Mouse (Mus musculus) heart, embryonic 16.5 days (tissue): ENCODE measurements at regions not wholly inside any gene's neighbourhood (a gene's known extent, or its start where the extent isn't known, plus 50 kb on each side); places are given as distances from the start of the nearest gene placed in this dataset.

Experiments
- ATAC-seq: fragments of 200-750 bp; cut with Nextera tagmentation; replicated peaks from 2 replicates; pipeline ENCODE4 v1.8.0; 2017; ENCODE audit warnings: moderate number of reproducible peaks; ENCODE audit not compliant: insufficient read depth, low FRiP score; ENCODE audit errors: extremely low read depth
- H3K27ac ChIP-seq: fragments of 300-500 bp; sonication (generic); 2 replicates; pipeline ENCODE4 v1.5.1; 2014; ENCODE audit warnings: mild to moderate bottlenecking, low read length, control low read depth, moderate library complexity
- H3K27me3 ChIP-seq: fragments of 300-500 bp; sonication (generic); 2 replicates; pipeline ENCODE4 v1.6.1; 2014; ENCODE audit warnings: low read length, mixed read lengths; ENCODE audit not compliant: control insufficient read depth, insufficient read depth
- H3K36me3 ChIP-seq: fragments of 300-500 bp; sonication (generic); 2 replicates; pipeline ENCODE4 v1.6.1; 2014; ENCODE audit not compliant: control insufficient read depth, insufficient read depth
- H3K4me1 ChIP-seq: fragments of 300-500 bp; sonication (generic); 2 replicates; pipeline ENCODE4 v1.6.1; 2014; ENCODE audit warnings: low read length, mixed read lengths; ENCODE audit not compliant: control insufficient read depth, insufficient read depth
- H3K4me2 ChIP-seq: fragments of 300-500 bp; sonication (generic); 2 replicates; pipeline ENCODE4 v1.6.1; 2014; ENCODE audit warnings: low read depth, mild to moderate bottlenecking, control low read depth, low read length
- H3K4me3 ChIP-seq: fragments of 300-500 bp; sonication (generic); 2 replicates; pipeline ENCODE4 v1.5.1; 2014; ENCODE audit warnings: mild to moderate bottlenecking, control low read depth, low read length
- H3K9ac ChIP-seq: fragments of 300-500 bp; sonication (generic); 2 replicates; pipeline ENCODE4 v1.6.1; 2014; ENCODE audit warnings: low read length, control low read depth
- H3K9me3 ChIP-seq: fragments of 300-500 bp; sonication (generic); replicated peaks from 2 replicates; pipeline ENCODE4 v1.6.1; 2016; ENCODE audit warnings: low read length; ENCODE audit not compliant: control insufficient read depth
- WGBS: fragments of 180-500 bp; shearing (Covaris S2); extraction: QIAGEN DNeasy Blood & Tissue Kit; methylation state at CpG from one replicate; pipeline ENCODE4 v1.1.7; 2014; 5-methylcytosine and 5-hydroxymethylcytosine counted together

- H3K27me3 ChIP-seq = no peaks in the 10 kb centered on the region
- ATAC-seq = no peak
- H3K9me3 ChIP-seq = no peaks in the 10 kb centered on the region
- H3K4me3 ChIP-seq = no peak overlapping the region
- 75% methylated on average over 4 of the region's 4 CpGs for WGBS
- no peak overlapping the region for H3K4me2 ChIP-seq
- no peaks in the 10 kb centered on the region; the same call in 1 of the 2 replicates for H3K4me1 ChIP-seq
- no peaks in the 10 kb centered on the region for H3K36me3 ChIP-seq
- no peak overlapping the region for H3K27ac ChIP-seq
- H3K9ac ChIP-seq = no peak overlapping the region
Observed at GRCm38 (mm10) chr15:97471476-97471875, 224.4 kb upstream of the Amigo2 start.

- Histone ChIP-seq H3K4me3 (no peak overlapping the region), H3K36me3 (no peaks in the 10 kb centered on the region), H3K27ac (no peak overlapping the region), H3K4me1 (no peaks in the 10 kb centered on the region; the same call in 1 of the 2 replicates), H3K9me3 (no peaks in the 10 kb centered on the region), H3K4me2 (no peak overlapping the region), H3K27me3 (no peaks in the 10 kb centered on the region), H3K9ac (no peak overlapping the region)
- no peak for ATAC-seq
- 74% methylated on average over 19 of the region's 19 CpGs for WGBS
Observed at GRCm38 (mm10) chr15:97469684-97470344, 222.7 kb upstream of the Amigo2 start.

- Histone ChIP-seq H3K4me1 (no peaks in the 10 kb centered on the region; the same call in 1 of the 2 replicates), H3K9me3 (no peaks in the 10 kb centered on the region), H3K4me3 (no peak overlapping the region), H3K27me3 (no peaks in the 10 kb centered on the region), H3K36me3 (no peaks in the 10 kb centered on the region), H3K9ac (no peak overlapping the region), H3K4me2 (no peak overlapping the region), H3K27ac (peak overlapping the region; percentile 18; the same call in 1 of the 2 replicates)
- peak; percentile 37; the same call in 1 of the 2 replicates for ATAC-seq
- 65% methylated on average over 23 of the region's 23 CpGs for whole genome bisulfite sequencing
Observed at GRCm38 (mm10) chr15:97468732-97469683, 221.9 kb upstream of the Amigo2 start.

- ATAC-seq = no peak
- Histone ChIP-seq H3K27me3 (no peaks in the 10 kb centered on the region), H3K4me3 (no peak overlapping the region), H3K36me3 (no peaks in the 10 kb centered on the region), H3K9me3 (no peaks in the 10 kb centered on the region), H3K4me2 (no peak overlapping the region), H3K27ac (no peak overlapping the region), H3K9ac (no peak overlapping the region), H3K4me1 (no peaks in the 10 kb centered on the region; the same call in 1 of the 2 replicates)
- WGBS = 78% methylated on average over 17 of the region's 18 CpGs
Observed at GRCm38 (mm10) chr15:97467781-97468485, 220.8 kb upstream of the Amigo2 start.

GRCm38 (mm10) chr15:97466906-97467465 is 219.9 kb upstream of the Amigo2 start:
- H3K4me2 ChIP-seq = no peak overlapping the region
- no peaks in the 10 kb centered on the region for H3K27me3 ChIP-seq
- no peak overlapping the region for H3K4me3 ChIP-seq
- 82% methylated on average over 10 of the region's 10 CpGs for WGBS
- no peaks in the 10 kb centered on the region for H3K36me3 ChIP-seq
- no peaks in the 10 kb centered on the region; the same call in 1 of the 2 replicates for H3K4me1 ChIP-seq
- no peak overlapping the region for H3K27ac ChIP-seq
- H3K9me3 ChIP-seq = no peaks in the 10 kb centered on the region
- H3K9ac ChIP-seq = no peak overlapping the region
- no peak for ATAC-seq

- no peaks in the 10 kb centered on the region; the same call in 1 of the 2 replicates for H3K4me1 ChIP-seq
- WGBS = 64% methylated on average over 3 of the region's 3 CpGs
- H3K4me3 ChIP-seq = no peak overlapping the region
- H3K27me3 ChIP-seq = no peaks in the 10 kb centered on the region
- no peaks in the 10 kb centered on the region for H3K9me3 ChIP-seq
- no peaks in the 10 kb centered on the region for H3K36me3 ChIP-seq
- no peak overlapping the region for H3K9ac ChIP-seq
- H3K27ac ChIP-seq = no peak overlapping the region
- ATAC-seq = no peak
- no peak overlapping the region for H3K4me2 ChIP-seq
Observed at GRCm38 (mm10) chr15:97466110-97466509, 219.0 kb upstream of the Amigo2 start.

GRCm38 (mm10) chr15:97465366-97465765 is 218.3 kb upstream of the Amigo2 start:
- no peaks in the 10 kb centered on the region for H3K36me3 ChIP-seq
- no peak overlapping the region for H3K27ac ChIP-seq
- H3K4me3 ChIP-seq = no peak overlapping the region
- no peak overlapping the region for H3K9ac ChIP-seq
- 76% methylated on average over 8 of the region's 8 CpGs for WGBS
- no peaks in the 10 kb centered on the region for H3K9me3 ChIP-seq
- H3K4me1 ChIP-seq = no peaks in the 10 kb centered on the region; the same call in 1 of the 2 replicates
- H3K4me2 ChIP-seq = no peak overlapping the region
- ATAC-seq = no peak
- no peaks in the 10 kb centered on the region for H3K27me3 ChIP-seq

GRCm38 (mm10) chr15:97464737-97465136 is 217.7 kb upstream of the Amigo2 start:
- 74% methylated on average over 9 of the region's 9 CpGs for WGBS
- Histone ChIP-seq H3K4me1 (no peaks in the 10 kb centered on the region; the same call in 1 of the 2 replicates), H3K9me3 (no peaks in the 10 kb centered on the region), H3K27ac (no peak overlapping the region), H3K36me3 (no peaks in the 10 kb centered on the region), H3K4me3 (no peak overlapping the region), H3K9ac (no peak overlapping the region), H3K4me2 (no peak overlapping the region), H3K27me3 (no peaks in the 10 kb centered on the region)
- ATAC-seq = no peak
